Mouse (Mus musculus): ENCODE measurements around the gene Mxra7.

GRCm38 (mm10) chr11:116854279-116854678 is 26.4 kb upstream of the Mxra7 start:
- TF ChIP-seq CTCF (IDR thresholded peaks at IDR 0.05; ENCODE audit: borderline replicate concordance, control insufficient read depth, extremely low read depth, insufficient read depth, low read length, poor library complexity), result no peak
- no peak for TF ChIP-seq POLR2A (IDR thresholded peaks at IDR 0.05; ENCODE audit: control insufficient read depth, extremely low read depth, insufficient read depth, low read length, poor library complexity)

Measured in thymus, adult 2 months (tissue).